Mouse (Mus musculus): ENCODE data around the gene Cyb5d1.

GRCm38 (mm10) chr11:69431829-69432639, 36.6 kb upstream of the Cyb5d1 start:
- peak; percentile 79 for TF ChIP-seq CTCF (IDR thresholded peaks at IDR 0.05; ENCODE audit: low read depth)
- no peak for TF ChIP-seq EP300 (IDR thresholded peaks at IDR 0.05; ENCODE audit: low read depth)

All from liver, embryonic 14.5 days (tissue).